Mouse (Mus musculus) bone marrow, adult 2 months (tissue): ENCODE results near the gene Trip13.

Experiments
- CTCF ChIP-seq: fragments of 200-500 bp; IDR thresholded peaks from 2 replicates; pipeline ENCODE4 v1.5.1; 2011; ENCODE audit warnings: low read length, control low read depth; ENCODE audit not compliant: control insufficient read depth, insufficient read depth
- POLR2A ChIP-seq: fragments of 200-500 bp; IDR thresholded peaks from 2 replicates; pipeline ENCODE4 v1.6.1; 2011; ENCODE audit warnings: low read depth, mild to moderate bottlenecking, control low read depth, low read length, borderline replicate concordance; ENCODE audit not compliant: control insufficient read depth

DNA sequence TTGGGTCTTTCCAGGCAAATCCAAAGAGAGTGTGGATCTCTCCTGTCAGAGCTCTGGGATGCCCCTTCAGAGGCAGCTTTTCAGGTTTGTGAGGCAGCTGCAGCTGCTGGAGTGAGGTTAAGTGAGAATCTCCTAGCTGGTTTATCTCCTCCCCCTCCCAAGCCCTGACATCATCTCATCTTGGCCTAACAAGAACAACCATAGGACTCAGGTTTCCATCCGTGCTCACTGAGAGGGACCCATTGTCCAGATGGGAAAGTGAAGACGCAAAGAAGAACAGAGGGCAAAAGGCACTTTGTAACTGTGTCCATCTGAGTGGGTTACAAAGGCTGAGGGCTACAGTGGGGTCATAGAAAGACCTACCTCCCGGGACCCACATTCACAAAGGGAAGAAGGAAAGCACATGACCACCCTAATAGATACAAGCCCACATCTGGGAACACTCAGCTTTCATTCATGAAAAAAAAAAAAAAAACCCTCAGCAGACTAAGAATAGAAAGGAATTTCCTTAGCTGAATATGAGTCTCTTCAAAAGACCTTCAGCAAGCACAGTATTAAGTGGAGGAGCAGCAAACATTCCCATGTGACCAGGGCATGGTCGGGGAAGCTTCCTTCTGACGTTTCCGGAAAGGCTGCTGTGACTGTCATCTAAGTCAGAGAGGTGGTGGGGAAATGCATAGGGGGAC lies 44.9 kb downstream of the Trip13 start:
- no peak for TF ChIP-seq POLR2A
- TF ChIP-seq CTCF: no peak
